Mouse (Mus musculus): ENCODE data around the gene Ceacam16.

GRCm38 (mm10) chr7:19815296-19816223, 45.5 kb downstream of the Ceacam16 start:
- TF ChIP-seq CTCF (IDR thresholded peaks at IDR 0.05; ENCODE audit: low read depth): no peak
- no peak for TF ChIP-seq EP300 (optimal IDR thresholded peaks at IDR 0.05)

All from stomach, postnatal 0 days (tissue).